Mouse (Mus musculus) lung, adult 2 months (tissue): ENCODE data around the gene Smpx.

Experiments
- CTCF ChIP-seq: fragments of 200-500 bp; IDR thresholded peaks from 2 replicates; pipeline ENCODE4 v1.5.1; 2011; ENCODE audit warnings: mild to moderate bottlenecking, low read length, control low read depth; ENCODE audit not compliant: insufficient read depth
- POLR2A ChIP-seq: fragments of 200-500 bp; IDR thresholded peaks from 2 replicates; pipeline ENCODE4 v1.6.1; 2011; ENCODE audit warnings: low read depth, mild to moderate bottlenecking, control low read depth, low read length, borderline replicate concordance; ENCODE audit errors: extremely low read depth

- TF ChIP-seq CTCF = no peak
- no peak for TF ChIP-seq POLR2A
Measured at GRCm38 (mm10) chrX:157801669-157802068, 103.0 kb downstream of the Smpx start.
